Mouse (Mus musculus) ES-E14 (cell line): ENCODE data around the gene Dnlz. TPM values are rescaled to one million over a fixed set of nuclear protein-coding genes. Genes with fewer than 3 reads are reported as not detected.
A peak's percentile ranks its signal among the peaks of the same experiment; 100 is the strongest.

Source experiments
- DNase-seq: peaks from one replicate; pipeline ENCODE4 v3.0.0-alpha.2; 2013; ENCODE audit warnings: low read depth, low spot score
- H3K27ac ChIP-seq: 2 replicates; pipeline ENCODE4 v1.5.1; 2012; ENCODE audit warnings: low read depth, mild to moderate bottlenecking, low read length, moderate library complexity, mixed read lengths; ENCODE audit not compliant: poor library complexity, insufficient read depth, severe bottlenecking
- H3K36me3 ChIP-seq: 2 replicates; pipeline ENCODE4 v1.6.1; 2012; ENCODE audit warnings: mild to moderate bottlenecking, low read length, moderate library complexity, mixed read lengths; ENCODE audit not compliant: control insufficient read depth, poor library complexity, insufficient read depth, severe bottlenecking
- H3K4me1 ChIP-seq, 2 experiments: fragments of 150-350 bp in 1 of 2; sonication (generic) in 1 of 2; 2 replicates each; pipeline ENCODE4 v1.6.1; 2012; ENCODE audit warnings: low read length in 2 of 2, mild to moderate bottlenecking in 1 of 2, mixed read lengths in 1 of 2; ENCODE audit not compliant: control insufficient read depth in 2 of 2, insufficient read depth in 2 of 2, poor library complexity in 1 of 2
- H3K4me3 ChIP-seq, 2 experiments: fragments of 150-350 bp in 1 of 2; sonication (generic) in 1 of 2; 2 replicates each; pipeline ENCODE4 v1.5.1; 2012; ENCODE audit warnings: low read length in 2 of 2, low read depth in 1 of 2, mild to moderate bottlenecking in 1 of 2, mixed read lengths in 1 of 2; ENCODE audit not compliant: insufficient read depth in 1 of 2, poor library complexity in 1 of 2, severe bottlenecking in 1 of 2
- H3K9ac ChIP-seq: 2 replicates; pipeline ENCODE4 v1.6.1; 2012; ENCODE audit warnings: low read depth, mild to moderate bottlenecking, low read length, mixed read lengths; ENCODE audit not compliant: poor library complexity, insufficient read depth, severe bottlenecking
- H3K9me3 ChIP-seq: fragments of 150-350 bp; sonication (generic); 2 replicates; pipeline ENCODE4 v1.6.1; 2012; ENCODE audit warnings: low read depth, mild to moderate bottlenecking, low read length; ENCODE audit not compliant: control insufficient read depth, insufficient read depth
- CHD2 ChIP-seq: IDR thresholded peaks from 2 replicates; pipeline ENCODE4 v1.6.1; 2014; ENCODE audit warnings: mild to moderate bottlenecking, low read depth, low read length, inconsistent platforms
- HCFC1 ChIP-seq: IDR thresholded peaks from 2 replicates; pipeline ENCODE4 v1.6.1; 2012; ENCODE audit warnings: low read length, inconsistent platforms, borderline replicate concordance; ENCODE audit not compliant: insufficient read depth
- MAFK ChIP-seq: IDR thresholded peaks from 2 replicates; pipeline ENCODE4 v1.6.1; 2014; ENCODE audit warnings: mild to moderate bottlenecking, low read depth, low read length, inconsistent platforms; ENCODE audit not compliant: insufficient read depth
- ZC3H11A ChIP-seq: IDR thresholded peaks from 2 replicates; pipeline ENCODE4 v1.6.1; 2012; ENCODE audit warnings: low read depth, mild to moderate bottlenecking, inconsistent platforms, low read length, borderline replicate concordance
- ZNF384 ChIP-seq: IDR thresholded peaks from 2 replicates; pipeline ENCODE4 v1.6.1; 2012; ENCODE audit warnings: low read depth, low read length, inconsistent platforms
- in situ Hi-C, 2 experiments: fragments of 600-800 bp; cut with MboI; formaldehyde crosslinking; loops; one replicate each; pipeline ENCODE4 v1.15.1; 2025; ENCODE audit warnings: low sequenced_read_pairs in 2 of 2, inconsistent platforms in 1 of 2; ENCODE audit not compliant: unreplicated experiment in 2 of 2
- total RNA-seq: library from RNA; depleted of rRNA; stranded (reverse); fragments of 300-350 nt; gene quantifications from 2 replicates; pipeline ENCODE4 v1.2.3, GENCODE M21; 2012

Gene Dnlz
- total RNA-seq, 1 experiment, result 8.0 TPM

DNA sequence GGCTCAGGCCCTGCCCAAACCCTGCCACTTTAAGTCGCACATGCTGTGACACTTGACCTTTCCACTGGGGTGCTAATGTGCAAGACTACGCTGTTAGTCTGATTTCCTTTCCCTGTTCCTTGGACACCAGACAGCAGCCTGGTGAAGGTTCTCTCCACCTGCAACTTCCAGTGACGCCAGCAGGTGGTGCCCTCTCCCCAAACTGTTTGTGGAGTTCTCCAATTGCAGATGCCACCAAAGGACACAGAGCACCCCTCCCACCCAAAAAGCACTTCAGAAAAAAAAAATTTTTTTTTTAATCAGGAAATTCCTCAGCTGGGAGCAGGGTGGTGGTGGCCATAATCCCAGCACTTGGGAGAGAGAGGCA lies 51.1 kb downstream of the Dnlz start:
- in situ Hi-C loops, result loop anchor here in 1 of 2 experiments (25.0 kb wide), 1 partner anchor 262 kb away; no protein-coding TSS in a partner anchor
- H3K36me3 ChIP-seq, result no peaks in the 10 kb centered on the region
- peak; percentile 60; the same call in 1 of the 2 replicates for TF ChIP-seq ZC3H11A
- no peak for TF ChIP-seq MAFK
- no peak for TF ChIP-seq HCFC1
- no peak for TF ChIP-seq CHD2
- 0 out of 2 replicates have a peak, but pooled peaks have one; percentile 21 for TF ChIP-seq ZNF384
- no peak overlapping the region for H3K4me3 ChIP-seq
- H3K9me3 ChIP-seq, result no peaks in the 10 kb centered on the region
- DNase-seq, result peak; percentile 71
- peaks cover 3 to 31% of the 10 kb centered on the region in 2 experiments; a peak in 2 of 4 replicates for H3K4me1 ChIP-seq
- H3K27ac ChIP-seq, result no peak overlapping the region
- H3K9ac ChIP-seq, result no peak overlapping the region

DNA sequence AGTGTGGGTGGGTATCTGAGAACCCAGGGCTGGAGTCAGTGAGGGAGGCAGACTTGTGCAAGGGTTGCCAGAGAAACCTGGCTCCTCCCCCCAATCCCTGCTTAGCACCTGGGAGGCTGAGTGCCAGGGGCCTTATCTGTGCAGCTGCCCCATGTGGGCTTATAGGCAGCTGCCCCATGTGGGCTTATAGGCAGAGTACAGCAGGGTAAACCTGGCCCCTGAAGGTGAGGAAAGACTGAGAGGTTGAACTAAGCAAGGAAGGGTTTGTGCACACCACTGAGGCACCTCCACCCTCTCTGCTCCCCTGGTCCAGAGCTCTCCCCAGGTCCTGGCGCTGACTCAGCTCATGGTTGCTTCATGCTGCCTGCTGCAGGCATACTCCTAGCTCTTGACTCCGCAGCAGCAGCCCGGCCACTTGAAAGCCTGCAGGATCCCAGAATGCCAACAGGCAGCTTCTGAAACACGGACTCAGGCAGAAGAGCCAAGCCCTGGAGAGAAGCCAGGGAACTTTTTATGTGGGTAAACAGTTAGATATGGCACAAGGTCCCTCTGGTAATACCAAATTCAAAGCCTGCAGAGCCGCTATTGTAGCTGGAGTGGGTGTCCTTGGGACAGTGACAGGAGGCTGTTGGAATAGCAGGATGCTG lies 51.6 kb downstream of the Dnlz start:
- no peaks in the 10 kb centered on the region for H3K36me3 ChIP-seq
- peaks cover 3 to 31% of the 10 kb centered on the region in 2 experiments; a peak in 2 of 4 replicates for H3K4me1 ChIP-seq
- in situ Hi-C loops, result loop anchor here in 1 of 2 experiments (25.0 kb wide), 1 partner anchor 262 kb away; no protein-coding TSS in a partner anchor
- TF ChIP-seq MAFK (no peak), HCFC1 (no peak), ZC3H11A (no peak), ZNF384 (no peak), CHD2 (no peak)
- H3K9me3 ChIP-seq, result no peaks in the 10 kb centered on the region
- no peak for DNase-seq
- H3K9ac ChIP-seq, result no peak overlapping the region
- H3K27ac ChIP-seq, result no peak overlapping the region
- no peak overlapping the region for H3K4me3 ChIP-seq

DNA sequence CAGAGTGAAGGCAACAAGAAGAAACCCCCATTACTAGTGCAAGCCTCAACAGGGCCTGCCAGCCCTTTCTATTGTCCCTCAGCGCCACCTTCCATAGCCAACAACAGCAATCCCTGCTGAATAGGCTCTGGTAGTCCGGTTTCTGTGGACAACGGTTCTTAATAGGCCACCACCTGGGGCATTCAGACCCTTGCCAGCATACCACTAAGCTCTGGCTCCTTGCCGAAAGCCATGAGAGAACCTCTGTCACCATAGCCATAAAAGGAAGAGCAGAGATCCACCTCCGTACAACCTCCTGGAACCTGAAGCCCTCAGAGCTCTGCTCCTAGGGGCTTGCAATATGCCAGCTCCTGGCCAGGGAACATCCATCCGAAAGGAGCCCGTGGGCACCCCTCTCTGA lies 52.6 kb downstream of the Dnlz start:
- Histone ChIP-seq H3K9me3 (no peaks in the 10 kb centered on the region), H3K9ac (no peak overlapping the region), H3K4me1 (peaks cover 3 to 31% of the 10 kb centered on the region in 2 experiments; a peak in 2 of 4 replicates), H3K27ac (peak overlapping the region; percentile 32; the same call in 1 of the 2 replicates), H3K4me3 (no peak overlapping the region), H3K36me3 (no peaks in the 10 kb centered on the region)
- no peak for TF ChIP-seq HCFC1
- no peak for TF ChIP-seq ZC3H11A
- no peak for TF ChIP-seq MAFK
- TF ChIP-seq ZNF384, result no peak
- TF ChIP-seq CHD2, result no peak
- in situ Hi-C loops, result no loop called here
- DNase-seq, result no peak

DNA sequence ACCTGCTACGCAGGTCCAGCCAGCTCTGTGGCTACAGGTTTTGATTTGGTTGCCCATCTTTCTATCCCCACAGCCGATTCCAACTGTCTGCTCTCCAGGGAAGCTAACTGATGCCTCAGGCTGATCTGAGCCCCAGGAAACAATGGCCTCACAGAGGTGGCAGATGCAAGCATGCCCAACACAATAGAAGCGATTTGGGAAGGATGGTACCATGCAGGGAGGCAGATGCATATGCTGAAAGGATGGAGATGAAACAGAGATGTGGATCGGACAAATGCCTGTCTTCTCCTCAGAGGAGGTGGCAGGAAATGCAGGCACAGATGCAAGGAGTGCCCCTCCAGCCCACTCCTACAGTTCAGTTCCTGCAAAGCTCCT lies 53.1 kb downstream of the Dnlz start:
- peaks cover 3 to 31% of the 10 kb centered on the region in 2 experiments; a peak in 2 of 4 replicates for H3K4me1 ChIP-seq
- no peak for TF ChIP-seq CHD2
- TF ChIP-seq HCFC1, result no peak
- no peak for TF ChIP-seq ZC3H11A
- no peak for TF ChIP-seq ZNF384
- no peak for TF ChIP-seq MAFK
- in situ Hi-C loops, result no loop called here
- no peak overlapping the region; a peak in 1 of 4 replicates for H3K4me3 ChIP-seq
- peak overlapping the region; percentile 56 for H3K27ac ChIP-seq
- H3K9me3 ChIP-seq, result no peaks in the 10 kb centered on the region
- no peaks in the 10 kb centered on the region for H3K36me3 ChIP-seq
- peak; percentile 50 for DNase-seq
- H3K9ac ChIP-seq, result no peak overlapping the region
